Mouse (Mus musculus): ENCODE measurements around the gene Serpinb2.

DNA sequence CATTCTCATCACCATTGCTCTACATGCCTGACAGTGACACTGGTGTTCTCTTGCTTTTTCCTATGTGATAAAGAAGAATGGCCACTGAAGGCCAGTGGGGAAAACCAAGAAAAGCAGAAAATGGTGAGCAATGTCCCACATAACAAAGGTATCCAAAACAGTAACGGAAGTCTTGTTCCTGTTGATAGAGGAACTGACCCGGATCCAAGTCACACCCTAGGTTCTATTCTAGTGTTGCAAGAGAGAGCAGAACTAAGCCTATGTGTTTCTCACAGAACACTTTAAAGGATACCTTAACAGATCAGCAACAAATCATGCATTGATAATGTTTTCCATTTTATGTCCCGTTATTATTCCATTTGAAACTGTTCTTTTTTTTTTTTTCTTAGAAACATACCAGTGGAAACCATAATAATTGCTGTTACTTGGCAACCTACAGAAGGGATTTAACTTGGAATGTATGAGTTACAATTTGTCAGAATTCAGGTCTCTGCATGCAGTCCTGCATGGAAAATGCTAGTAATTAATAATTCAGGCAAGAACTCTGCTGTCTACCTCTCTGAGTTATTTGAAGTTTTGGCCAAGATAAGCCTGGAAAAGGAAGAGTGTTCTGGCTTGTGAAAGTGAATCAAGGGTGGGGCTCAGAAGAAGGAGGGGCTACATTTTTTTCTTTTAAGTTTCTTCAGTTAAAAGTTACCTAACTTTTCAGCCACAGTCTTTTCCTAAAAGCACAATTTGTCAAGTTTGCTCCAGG is 17.3 kb downstream of the Serpinb2 start:
- TF ChIP-seq POLR2A (IDR thresholded peaks at IDR 0.05; ENCODE audit: borderline replicate concordance, control insufficient read depth, low read depth, low read length) (no peak), CTCF (IDR thresholded peaks at IDR 0.05; ENCODE audit: control insufficient read depth, insufficient read depth, low read length) (no peak)

Measured in bone marrow, adult 2 months (tissue).